Mouse (Mus musculus) liver, adult 2 months (tissue): ENCODE results near the gene Pcsk2.

ENCODE experiments used
- CTCF ChIP-seq: fragments of 200-500 bp; IDR thresholded peaks from 2 replicates; pipeline ENCODE4 v1.5.1; 2011; ENCODE audit warnings: low read depth, low read length, control low read depth
- POLR2A ChIP-seq: fragments of 200-500 bp; IDR thresholded peaks from 2 replicates; pipeline ENCODE4 v1.6.1; 2011; ENCODE audit warnings: low read length, control low read depth; ENCODE audit not compliant: insufficient read depth; ENCODE audit errors: extremely low read depth

DNA sequence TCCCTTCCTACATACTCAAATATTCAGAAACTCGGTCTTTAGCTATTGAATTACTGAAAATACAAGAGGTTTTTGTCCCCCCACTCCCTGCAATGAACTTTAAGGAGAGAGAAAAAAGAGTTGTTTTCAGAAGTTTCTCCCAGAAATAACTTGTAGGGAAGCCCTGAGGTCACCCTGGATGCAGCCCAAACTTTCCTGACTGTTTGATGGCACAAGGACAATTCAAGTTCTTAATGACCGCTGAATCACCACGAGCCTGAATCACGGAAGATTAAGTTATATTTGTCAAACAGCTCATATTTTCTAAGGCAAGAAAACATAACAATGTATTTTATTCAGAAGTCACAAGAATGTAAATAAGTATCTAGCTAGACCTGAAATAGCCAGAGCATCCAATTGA, 197.1 kb downstream of the Pcsk2 start:
- TF ChIP-seq CTCF: no peak
- TF ChIP-seq POLR2A: no peak
